ENCODE assay signal across 8 mouse cellular contexts in genomic region chr8:110749500-110750170, GRCm38 (mm10). TPM values are rescaled to one million over a fixed set of nuclear protein-coding genes. Genes with fewer than 3 reads are reported as not detected.
DNase-seq lines count a peak whose midpoint lies in the region; ATAC-seq and TF ChIP-seq lines count a peak whose summit lies in the region.

No protein-coding gene starts in this region.

- no peaks in the 10 kb centered on the region for H3K9me3 ChIP-seq in embryonic facial prominence, embryonic 14.5 days (ENCODE audit: control insufficient read depth, low read length)
- H3K9me3 ChIP-seq in intestine, embryonic 16.5 days (ENCODE audit: control insufficient read depth, low read length), result no peaks in the 10 kb centered on the region
- H3K9me3 ChIP-seq in midbrain, embryonic 15.5 days, result no peaks in the 10 kb centered on the region

- no peak overlapping the region for H3K4me2 ChIP-seq in embryonic facial prominence, embryonic 14.5 days (ENCODE audit: low read depth, low read length)
- no peak overlapping the region for H3K4me2 ChIP-seq in intestine, embryonic 16.5 days (ENCODE audit: low read depth, low read length)
- H3K4me2 ChIP-seq in midbrain, embryonic 15.5 days, result no peak overlapping the region

- ATAC-seq in embryonic facial prominence, embryonic 14.5 days (ENCODE audit: low read depth), result peak; percentile 16; the same call in 1 of the 2 replicates
- peak; percentile 43; the same call in 1 of the 2 replicates for ATAC-seq in intestine, embryonic 16.5 days
- peak; percentile 79 for ATAC-seq in midbrain, embryonic 15.5 days (replicated peaks)

- no peak overlapping the region for H3K9ac ChIP-seq in embryonic facial prominence, embryonic 14.5 days (ENCODE audit: low read depth, low read length)
- no peak overlapping the region for H3K9ac ChIP-seq in intestine, embryonic 16.5 days (ENCODE audit: low read depth, low read length)
- no peak overlapping the region for H3K9ac ChIP-seq in midbrain, embryonic 15.5 days

- no peak for TF ChIP-seq POLR2A in spleen, adult 2 months (IDR thresholded peaks at IDR 0.05; ENCODE audit: low read depth, low read length)

- no peaks in the 10 kb centered on the region for H3K36me3 ChIP-seq in spleen, adult 2 months (ENCODE audit: control insufficient read depth, insufficient read depth, low read length)
- H3K36me3 ChIP-seq in embryonic facial prominence, embryonic 14.5 days (ENCODE audit: control insufficient read depth, insufficient read depth, low read length), result no peaks in the 10 kb centered on the region
- no peaks in the 10 kb centered on the region for H3K36me3 ChIP-seq in intestine, embryonic 16.5 days (ENCODE audit: control insufficient read depth, insufficient read depth, low read length)
- H3K36me3 ChIP-seq in midbrain, embryonic 15.5 days (replicated peaks), result no peaks in the 10 kb centered on the region

- H3K4me1 ChIP-seq in spleen, adult 2 months (ENCODE audit: control insufficient read depth, insufficient read depth, insufficient read length), result no peaks in the 10 kb centered on the region
- no peaks in the 10 kb centered on the region for H3K4me1 ChIP-seq in embryonic facial prominence, embryonic 14.5 days (ENCODE audit: control insufficient read depth, insufficient read depth, low read length)
- H3K4me1 ChIP-seq in intestine, embryonic 16.5 days (ENCODE audit: control insufficient read depth, insufficient read depth, low read length), result no peaks in the 10 kb centered on the region
- 0 out of 2 replicates have a peak, but pooled peaks cover 2% of the 10 kb centered on the region for H3K4me1 ChIP-seq in midbrain, embryonic 15.5 days

- 56% methylated on average over 10 of the region's 10 CpGs for WGBS in spleen, adult 2 months
- 58% methylated on average over 10 of the region's 10 CpGs for whole genome bisulfite sequencing in embryonic facial prominence, embryonic 14.5 days
- WGBS in intestine, embryonic 16.5 days, result 53% methylated on average over 10 of the region's 10 CpGs
- WGBS in midbrain, embryonic 15.5 days, result 59% methylated on average over 10 of the region's 10 CpGs

- H3K27me3 ChIP-seq in spleen, adult 2 months (ENCODE audit: control insufficient read depth, insufficient read depth, low read length), result no peaks in the 10 kb centered on the region
- no peaks in the 10 kb centered on the region for H3K27me3 ChIP-seq in embryonic facial prominence, embryonic 14.5 days (replicated peaks; ENCODE audit: control insufficient read depth, insufficient read depth, low read length)
- no peaks in the 10 kb centered on the region for H3K27me3 ChIP-seq in intestine, embryonic 16.5 days (replicated peaks; ENCODE audit: control insufficient read depth, insufficient read depth, low read length)
- H3K27me3 ChIP-seq in midbrain, embryonic 15.5 days (replicated peaks), result no peaks in the 10 kb centered on the region

- no peak overlapping the region for H3K27ac ChIP-seq in spleen, adult 2 months (ENCODE audit: insufficient read depth, low read length)
- H3K27ac ChIP-seq in embryonic facial prominence, embryonic 14.5 days (replicated peaks; ENCODE audit: low read depth, low read length), result no peak overlapping the region
- no peak overlapping the region for H3K27ac ChIP-seq in intestine, embryonic 16.5 days (ENCODE audit: low read length)
- H3K27ac ChIP-seq in midbrain, embryonic 15.5 days, result no peak overlapping the region

- no peak overlapping the region for H3K4me3 ChIP-seq in spleen, adult 2 months (ENCODE audit: extremely low read depth, insufficient read depth, insufficient read length)
- no peak overlapping the region for H3K4me3 ChIP-seq in embryonic facial prominence, embryonic 14.5 days (ENCODE audit: low read depth, low read length)
- no peak overlapping the region for H3K4me3 ChIP-seq in intestine, embryonic 16.5 days (ENCODE audit: low read length)
- no peak overlapping the region for H3K4me3 ChIP-seq in midbrain, embryonic 15.5 days

- DNase-seq in cerebellum, adult 18-20 months, result peak; percentile 51 to 63
- DNase-seq in cerebellum, postnatal 36 days, result no peak
- peak in 1 of 2 experiments; percentile 18 for DNase-seq in spleen, adult 2 months (ENCODE audit: low read depth in 1 of 2, low spot score in 2 of 2)
- DNase-seq in spleen, postnatal 36 days (ENCODE audit: low spot score in 2 of 2), result no peak
- DNase-seq in embryonic facial prominence, embryonic 14.5 days (ENCODE audit: low spot score), result peak; percentile 69
- no peak for DNase-seq in urinary bladder, adult 2 months (ENCODE audit: low spot score)

- TF ChIP-seq CTCF in spleen, adult 2 months (IDR thresholded peaks at IDR 0.05; ENCODE audit: extremely low read depth, insufficient read depth, insufficient read length, insufficient replicate concordance), result peak; percentile 10; the same call in 1 of the 2 replicates

RNA-seq across cellular contexts. Expression of gene Mtss1l, which starts 28.4 kb away (rescaled TPM):
- polyA plus RNA-seq in spleen, adult 2 months (2012; rRNA removed), result 34.8 and 39.4 TPM in 2 replicates
- 13.5 and 13.8 TPM in 2 replicates for polyA plus RNA-seq in embryonic facial prominence, embryonic 14.5 days (2014; fragmentation: Nextera tagmentation; extraction: Ambion mirVana)
- polyA plus RNA-seq in intestine, embryonic 16.5 days (2015; fragmentation: Nextera tagmentation; extraction: Ambion mirVana), result 3.3 and 4.0 TPM in 2 replicates
- polyA plus RNA-seq in midbrain, embryonic 15.5 days (2015; fragmentation: Nextera tagmentation; extraction: Ambion mirVana), result 45.7 and 50.0 TPM in 2 replicates
- 28.7 and 47.5 TPM in 2 replicates for polyA plus RNA-seq in urinary bladder, adult 2 months (2012; rRNA removed)

RNA-seq across cellular contexts. Expression of gene Il34, which starts 56.1 kb away (rescaled TPM):
- 36.0 and 38.1 TPM in 2 replicates for polyA plus RNA-seq in spleen, adult 2 months (2012; rRNA removed)
- 1.4 and 1.7 TPM in 2 replicates for polyA plus RNA-seq in embryonic facial prominence, embryonic 14.5 days (2014; fragmentation: Nextera tagmentation; extraction: Ambion mirVana)
- polyA plus RNA-seq in intestine, embryonic 16.5 days (2015; fragmentation: Nextera tagmentation; extraction: Ambion mirVana), result 2.0 and 2.4 TPM in 2 replicates
- polyA plus RNA-seq in midbrain, embryonic 15.5 days (2015; fragmentation: Nextera tagmentation; extraction: Ambion mirVana), result 6.9 and 8.2 TPM in 2 replicates
- 11.3 and 13.4 TPM in 2 replicates for polyA plus RNA-seq in urinary bladder, adult 2 months (2012; rRNA removed)

Comparison
In these comparisons a context has a peak if more than half of its experiments do, and no peak if none do; other contexts are left out.
1. DNase-seq: peak in cerebellum, adult 18-20 months (2 of 2) and embryonic facial prominence, embryonic 14.5 days (single experiment); none in cerebellum, postnatal 36 days (0 of 2), spleen, postnatal 36 days (0 of 2) and urinary bladder, adult 2 months (single experiment).
2. ATAC-seq: peak in every context shown above with its lines; median percentile 79 in midbrain, embryonic 15.5 days; 43 in intestine, embryonic 16.5 days; 16 in embryonic facial prominence, embryonic 14.5 days.